In the genomic region with DNA sequence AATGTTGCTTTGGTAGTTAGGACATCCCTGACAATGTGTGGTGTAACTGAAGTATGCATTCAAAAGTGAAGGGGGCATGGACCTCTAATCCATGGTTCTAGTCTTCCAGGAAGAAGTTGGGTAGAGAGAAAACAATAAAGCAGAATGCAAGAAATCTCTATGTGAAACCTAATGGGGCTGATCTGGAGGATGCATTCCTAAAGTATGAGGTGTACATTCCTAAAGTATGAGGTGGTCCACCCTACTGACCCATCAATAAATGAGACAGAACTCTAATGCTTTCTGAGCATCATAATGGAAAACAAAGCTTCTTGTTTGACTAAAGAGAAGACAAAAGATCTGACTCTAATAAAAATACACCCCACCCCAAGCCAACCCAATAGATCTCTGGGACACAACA, we compare ENCODE assay signal across 10 mouse cellular contexts.
"Had no signal": no experiment of that assay in that cellular context is flagged by ENCODE, and none has a peak within 500 bp of the region (broad histone marks: within the 10 kb centered on the region; RNA-seq: fewer than 3 reads in every experiment).

No protein-coding gene starts in this region.

- DNase-seq: lung, adult 18-20 months; lung, embryonic 14.5 days; lung, postnatal 10 days; lung, postnatal 4 days; midbrain, embryonic 14.5 days; right cerebral cortex, postnatal 14 days; thymus, adult 2 months; thymus, postnatal 25 days; thymus, postnatal 4 days had no signal

- ATAC-seq: midbrain, embryonic 16.5 days had no signal
